ENCODE assay signal across 14 mouse cellular contexts in genomic region chr13:79529336-79529735, GRCm38 (mm10).
A peak's percentile ranks its signal among the peaks of the same experiment; 100 is the strongest.
DNase-seq lines count a peak whose midpoint lies in the region; ATAC-seq and TF ChIP-seq lines count a peak whose summit lies in the region.
"Had no signal": no experiment of that assay in that cellular context is flagged by ENCODE, and none has a peak within 500 bp of the region (broad histone marks: within the 10 kb centered on the region; RNA-seq: fewer than 3 reads in every experiment).

No protein-coding gene starts in this region.

- WGBS in heart, embryonic 16.5 days = 23% methylated on average over 2 of the region's 2 CpGs
- 25% methylated on average over 2 of the region's 2 CpGs for WGBS in lung, embryonic 14.5 days
- 22% methylated on average over 2 of the region's 2 CpGs for WGBS in embryonic facial prominence, embryonic 15.5 days
- 67% methylated on average over 2 of the region's 2 CpGs for WGBS in midbrain, embryonic 14.5 days

- no peaks in the 10 kb centered on the region for H3K27me3 ChIP-seq in heart, embryonic 16.5 days (ENCODE audit: control insufficient read depth, insufficient read depth, low read length)
- no peaks in the 10 kb centered on the region for H3K27me3 ChIP-seq in lung, embryonic 14.5 days (ENCODE audit: insufficient read depth, low read length)
- no peaks in the 10 kb centered on the region for H3K27me3 ChIP-seq in embryonic facial prominence, embryonic 15.5 days
- no peaks in the 10 kb centered on the region for H3K27me3 ChIP-seq in midbrain, embryonic 14.5 days (ENCODE audit: control insufficient read depth, insufficient read depth, low read length)
- H3K27me3 ChIP-seq: limb, embryonic 13.5 days; megakaryocyte, embryonic 14.5 days; neural tube, embryonic 12.5 days had no signal

- H3K9ac ChIP-seq in heart, embryonic 16.5 days (ENCODE audit: low read length) = no peak overlapping the region
- H3K9ac ChIP-seq in lung, embryonic 14.5 days = no peak overlapping the region
- no peak overlapping the region for H3K9ac ChIP-seq in embryonic facial prominence, embryonic 15.5 days
- H3K9ac ChIP-seq in midbrain, embryonic 14.5 days (replicated peaks; ENCODE audit: low read length) = no peak overlapping the region
- H3K9ac ChIP-seq: limb, embryonic 13.5 days; neural tube, embryonic 12.5 days had no signal

- no peak overlapping the region for H3K27ac ChIP-seq in heart, embryonic 16.5 days (ENCODE audit: low read length)
- H3K27ac ChIP-seq in lung, embryonic 14.5 days (ENCODE audit: low read depth) = no peak overlapping the region
- H3K27ac ChIP-seq in embryonic facial prominence, embryonic 15.5 days (replicated peaks) = no peak overlapping the region; the same call in 1 of the 2 replicates
- H3K27ac ChIP-seq in midbrain, embryonic 14.5 days (replicated peaks; ENCODE audit: low read depth, low read length) = no peak overlapping the region
- H3K27ac ChIP-seq: limb, embryonic 13.5 days; neural tube, embryonic 12.5 days had no signal

- intact Hi-C loops in heart, postnatal 10 days (cut with DNase I) = no loop called here

- H3K4me3 ChIP-seq in heart, embryonic 16.5 days (ENCODE audit: low read length) = no peak overlapping the region
- H3K4me3 ChIP-seq in lung, embryonic 14.5 days (ENCODE audit: low read depth, low read length) = no peak overlapping the region
- H3K4me3 ChIP-seq in embryonic facial prominence, embryonic 15.5 days (replicated peaks) = no peak overlapping the region
- no peak overlapping the region for H3K4me3 ChIP-seq in midbrain, embryonic 14.5 days (replicated peaks; ENCODE audit: low read depth, low read length)
- H3K4me3 ChIP-seq: limb, embryonic 13.5 days; megakaryocyte, embryonic 14.5 days; neural tube, embryonic 12.5 days had no signal

- no peak for TF ChIP-seq CTCF in lung, embryonic 14.5 days (IDR thresholded peaks at IDR 0.05; ENCODE audit: low read depth)

- DNase-seq in heart, postnatal 10 days = no peak
- peak; percentile 15 for DNase-seq in lung, embryonic 14.5 days
- no peak for DNase-seq in lung, adult 18-20 months
- DNase-seq in midbrain, embryonic 14.5 days = peak; percentile 4
- no peak for DNase-seq in right cerebral cortex, postnatal 14 days
- DNase-seq: cerebellum, adult 2 months; gastrocnemius, postnatal 36 days; lung, adult 2 months; thymus, postnatal 36 days had no signal

- H3K4me2 ChIP-seq in heart, embryonic 16.5 days (ENCODE audit: low read depth, low read length) = no peak overlapping the region
- no peak overlapping the region for H3K4me2 ChIP-seq in lung, embryonic 14.5 days
- no peak overlapping the region for H3K4me2 ChIP-seq in embryonic facial prominence, embryonic 15.5 days (replicated peaks)
- no peak overlapping the region for H3K4me2 ChIP-seq in midbrain, embryonic 14.5 days (ENCODE audit: low read length)
- H3K4me2 ChIP-seq: limb, embryonic 13.5 days; neural tube, embryonic 12.5 days had no signal

- no peaks in the 10 kb centered on the region for H3K9me3 ChIP-seq in heart, embryonic 16.5 days (replicated peaks; ENCODE audit: control insufficient read depth, low read length)
- H3K9me3 ChIP-seq in lung, embryonic 14.5 days (ENCODE audit: low read depth, low read length) = no peaks in the 10 kb centered on the region
- H3K9me3 ChIP-seq in embryonic facial prominence, embryonic 15.5 days (replicated peaks) = no peaks in the 10 kb centered on the region
- no peaks in the 10 kb centered on the region for H3K9me3 ChIP-seq in midbrain, embryonic 14.5 days (ENCODE audit: control insufficient read depth, low read length)
- H3K9me3 ChIP-seq: limb, embryonic 13.5 days; neural tube, embryonic 12.5 days had no signal

- no peaks in the 10 kb centered on the region for H3K4me1 ChIP-seq in heart, embryonic 16.5 days (ENCODE audit: control insufficient read depth, insufficient read depth, low read length)
- H3K4me1 ChIP-seq in lung, embryonic 14.5 days (ENCODE audit: insufficient read depth) = no peaks in the 10 kb centered on the region
- H3K4me1 ChIP-seq in embryonic facial prominence, embryonic 15.5 days = no peaks in the 10 kb centered on the region
- H3K4me1 ChIP-seq in midbrain, embryonic 14.5 days (ENCODE audit: control insufficient read depth, insufficient read depth, low read length) = no peaks in the 10 kb centered on the region
- H3K4me1 ChIP-seq: limb, embryonic 13.5 days; megakaryocyte, embryonic 14.5 days; neural tube, embryonic 12.5 days had no signal

- 0 out of 2 replicates have a peak, but pooled peaks have one; percentile 41 for ATAC-seq in heart, embryonic 16.5 days (replicated peaks; ENCODE audit: extremely low read depth, insufficient read depth, low FRiP score)
- peak; percentile 62; the same call in 1 of the 2 replicates for ATAC-seq in lung, embryonic 14.5 days (ENCODE audit: insufficient read depth)
- peak; percentile 70; the same call in 1 of the 2 replicates for ATAC-seq in embryonic facial prominence, embryonic 15.5 days (ENCODE audit: insufficient number of reproducible peaks, low FRiP score, low TSS enrichment, low read depth)
- peak; percentile 43; the same call in 1 of the 2 replicates for ATAC-seq in midbrain, embryonic 14.5 days (ENCODE audit: low FRiP score, low TSS enrichment)

- no peaks in the 10 kb centered on the region for H3K36me3 ChIP-seq in heart, embryonic 16.5 days (ENCODE audit: control insufficient read depth, insufficient read depth)
- H3K36me3 ChIP-seq in lung, embryonic 14.5 days (ENCODE audit: insufficient read depth) = no peaks in the 10 kb centered on the region
- H3K36me3 ChIP-seq in embryonic facial prominence, embryonic 15.5 days = no peaks in the 10 kb centered on the region
- no peaks in the 10 kb centered on the region for H3K36me3 ChIP-seq in midbrain, embryonic 14.5 days (ENCODE audit: control insufficient read depth, insufficient read depth, low read length)
- H3K36me3 ChIP-seq: limb, embryonic 13.5 days; neural tube, embryonic 12.5 days had no signal

Comparison
In these comparisons a context has a peak if more than half of its experiments do, and no peak if none do; other contexts are left out.
1. DNase-seq: peak in lung, embryonic 14.5 days (single experiment) and midbrain, embryonic 14.5 days (single experiment); none in heart, postnatal 10 days (0 of 2), lung, adult 18-20 months (0 of 2) and right cerebral cortex, postnatal 14 days (single experiment).
2. Peak in every context shown above with its lines, with median percentiles within 50 percentile points of each other: ATAC-seq.